Mouse (Mus musculus) cortical plate, adult 2 months (tissue): ENCODE measurements around the gene Acsl4.

Source experiments
- CTCF ChIP-seq: fragments of 200-500 bp; IDR thresholded peaks from 2 replicates; pipeline ENCODE4 v1.5.1; 2011; ENCODE audit warnings: mild to moderate bottlenecking, control low read depth, low read length; ENCODE audit not compliant: insufficient read depth; ENCODE audit errors: extremely low read depth
- POLR2A ChIP-seq: fragments of 200-500 bp; IDR thresholded peaks from 2 replicates; pipeline ENCODE4 v1.6.1; 2011; ENCODE audit warnings: mild to moderate bottlenecking, low read length, control low read depth; ENCODE audit not compliant: insufficient read depth; ENCODE audit errors: extremely low read depth

DNA sequence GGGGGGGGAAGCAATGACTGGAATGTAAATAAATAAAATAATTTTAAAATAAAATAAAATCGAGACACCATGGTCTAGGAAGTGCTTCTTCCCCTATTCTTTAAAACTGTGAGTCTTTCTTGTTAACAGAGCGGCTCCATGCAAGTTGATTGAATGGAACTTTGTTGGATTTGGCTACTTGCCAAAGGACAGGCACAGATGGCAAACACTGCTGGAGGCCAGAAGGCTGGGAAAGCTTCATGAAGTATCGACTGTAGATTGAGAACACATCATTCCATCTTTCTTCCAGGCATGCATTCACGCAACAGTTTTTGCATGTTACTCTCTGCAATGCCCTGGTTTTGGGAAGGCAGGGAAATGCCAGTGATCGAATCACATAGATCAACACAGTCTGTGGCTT lies 79.9 kb downstream of the Acsl4 start:
- no peak for TF ChIP-seq CTCF
- TF ChIP-seq POLR2A, result no peak
